Mouse (Mus musculus): ENCODE results near the gene Pitpna. TPM values are rescaled to one million over a fixed set of nuclear protein-coding genes. Genes with fewer than 3 reads are reported as not detected.

Pitpna gene
- total and polyA plus RNA-seq, 3 experiments = 67.8 to 709 (median 194) TPM

- TF ChIP-seq ELF1 (IDR thresholded peaks at IDR 0.05; ENCODE audit: low read depth, low read length) = no peak
- TF ChIP-seq MXI1 (IDR thresholded peaks at IDR 0.05; ENCODE audit: low read depth, low read length) = no peak
- peak; percentile 54 to 55; a peak in 2 of 4 replicates for TF ChIP-seq EP300 (IDR thresholded peaks at IDR 0.05; ENCODE audit: low read depth in 1 of 2, low read length in 2 of 2)
- TF ChIP-seq POLR2AphosphoS2 (IDR thresholded peaks at IDR 0.05; ENCODE audit: low read length) = no peak
- no peak for TF ChIP-seq E2F4 (IDR thresholded peaks at IDR 0.05; ENCODE audit: borderline replicate concordance, low read depth, low read length)
- TF ChIP-seq HCFC1 (IDR thresholded peaks at IDR 0.05; ENCODE audit: low read depth, low read length) = no peak
- no peak for TF ChIP-seq CTCF (IDR thresholded peaks at IDR 0.05 in 2 of 3, conservative IDR thresholded peaks at IDR 0.05 in 1 of 3; ENCODE audit: control insufficient read depth in 1 of 3, insufficient read depth in 1 of 3, low read depth in 2 of 3, low read length in 3 of 3, poor library complexity in 1 of 3, severe bottlenecking in 1 of 3)
- TF ChIP-seq MAZ (IDR thresholded peaks at IDR 0.05; ENCODE audit: low read depth, low read length) = no peak
- no peak for TF ChIP-seq BHLHE40 (IDR thresholded peaks at IDR 0.05; ENCODE audit: borderline replicate concordance, low read depth, low read length)
- no peak for TF ChIP-seq CHD2 (IDR thresholded peaks at IDR 0.05; ENCODE audit: low read length)
- no peak for TF ChIP-seq MEF2A (IDR thresholded peaks at IDR 0.05; ENCODE audit: extremely low read depth, insufficient replicate concordance, low read depth, low read length, poor library complexity, severe bottlenecking)
- peak; percentile 41 for TF ChIP-seq SIN3A (IDR thresholded peaks at IDR 0.05; ENCODE audit: low read length)
- no peak for TF ChIP-seq ZC3H11A (IDR thresholded peaks at IDR 0.05; ENCODE audit: low read depth, low read length)
- peak; percentile 41; the same call in 1 of the 2 replicates for TF ChIP-seq ETS1 (IDR thresholded peaks at IDR 0.05; ENCODE audit: low read depth, low read length)
Observed at GRCm38 (mm10) chr11:75595404-75595803, 7.5 kb downstream of the Pitpna start (continued).

GRCm38 (mm10) chr11:75595816-75596215 is 7.9 kb downstream of the Pitpna start:
- Histone ChIP-seq H3K4me3 (ENCODE audit: control insufficient read depth in 1 of 2, insufficient read depth in 1 of 2, low read depth in 2 of 2, low read length in 2 of 2) (no peak overlapping the region), H3K9me3 (replicated peaks; ENCODE audit: insufficient read depth, low read length) (no peaks in the 10 kb centered on the region), H3K27me3 (ENCODE audit: control insufficient read depth in 1 of 2, insufficient read depth in 2 of 2, low read length in 2 of 2) (no peaks in the 10 kb centered on the region), H3K27ac (ENCODE audit: control insufficient read depth, low read depth, low read length) (no peak overlapping the region), H3K36me3 (ENCODE audit: control insufficient read depth in 1 of 2, insufficient read depth in 2 of 2, low read length in 2 of 2) (peaks cover 22 to 35% of the 10 kb centered on the region in 2 experiments), H3K4me1 (ENCODE audit: control insufficient read depth in 1 of 2, insufficient read depth in 2 of 2, low read length in 2 of 2) (peaks cover 13 to 36% of the 10 kb centered on the region in 2 experiments), H3K9ac (ENCODE audit: control insufficient read depth, low read depth, low read length, poor library complexity, severe bottlenecking) (no peak overlapping the region), H3K79me2 (ENCODE audit: control insufficient read depth, insufficient read depth, low read length, poor library complexity) (peaks cover 8% of the 10 kb centered on the region)
- peak; percentile 21 for DNase-seq (ENCODE audit: low read depth, low spot score)
- TF ChIP-seq RCOR1 (IDR thresholded peaks at IDR 0.05; ENCODE audit: low read depth, low read length) = no peak
- peak; percentile 49; the same call in 1 of the 2 replicates for TF ChIP-seq MAFK (IDR thresholded peaks at IDR 0.05; ENCODE audit: borderline replicate concordance, low read depth, low read length)

- H3K9ac ChIP-seq (ENCODE audit: control insufficient read depth, low read depth, low read length, poor library complexity, severe bottlenecking) = no peak overlapping the region
- no peak overlapping the region for H3K4me3 ChIP-seq (ENCODE audit: control insufficient read depth in 1 of 2, insufficient read depth in 1 of 2, low read depth in 2 of 2, low read length in 2 of 2)
- H3K27me3 ChIP-seq (ENCODE audit: control insufficient read depth in 1 of 2, insufficient read depth in 2 of 2, low read length in 2 of 2) = no peaks in the 10 kb centered on the region
- no peak for DNase-seq (ENCODE audit: low read depth, low spot score)
- TF ChIP-seq UBTF (IDR thresholded peaks at IDR 0.05; ENCODE audit: borderline replicate concordance, insufficient read depth, low read depth, low read length) (0 out of 2 replicates have a peak, but pooled peaks have one; percentile 37), RCOR1 (IDR thresholded peaks at IDR 0.05; ENCODE audit: low read depth, low read length) (no peak)
- H3K4me1 ChIP-seq (ENCODE audit: control insufficient read depth in 1 of 2, insufficient read depth in 2 of 2, low read length in 2 of 2) = peaks cover 13 to 29% of the 10 kb centered on the region in 2 experiments
- no peaks in the 10 kb centered on the region for H3K9me3 ChIP-seq (replicated peaks; ENCODE audit: insufficient read depth, low read length)
- peaks cover 25 to 30% of the 10 kb centered on the region in 2 experiments for H3K36me3 ChIP-seq (ENCODE audit: control insufficient read depth in 1 of 2, insufficient read depth in 2 of 2, low read length in 2 of 2)
- no peak overlapping the region for H3K27ac ChIP-seq (ENCODE audit: control insufficient read depth, low read depth, low read length)
- H3K79me2 ChIP-seq (ENCODE audit: control insufficient read depth, insufficient read depth, low read length, poor library complexity) = peaks cover 2% of the 10 kb centered on the region
Observed at GRCm38 (mm10) chr11:75596726-75597255, 8.9 kb downstream of the Pitpna start.

Data from MEL (cell line).